Mouse (Mus musculus) thymus, postnatal 0 days (tissue): Measurements from ENCODE around the gene Grin2b. TPM values are rescaled to one million over a fixed set of nuclear protein-coding genes. Genes with fewer than 3 reads are reported as not detected.
"Not testable (repeated sequence)": the region's sequence is repeated elsewhere in the genome, so short reads cannot be mapped to it uniquely, and the experiment has no call there.

Source experiments
- DNase-seq: peaks from one replicate; pipeline ENCODE4 v3.0.0-alpha.2; 2015; ENCODE audit warnings: low spot score
- microRNA-seq: library from miRNA; unstranded; fragments of <30 nt; microRNA quantifications from one replicate; pipeline ENCODE4, GENCODE M21; 2016; ENCODE audit warnings: borderline number of aligned reads
- polyA plus RNA-seq: library from polyadenylated mRNA; unstranded; fragments of >200 nt; fragmentation: Nextera tagmentation; extraction: Ambion mirVana; gene quantifications from 2 replicates; pipeline ENCODE4 v1.2.1, GENCODE M21; 2015

The Grin2b gene
- polyA plus RNA-seq, 1 experiment from 2014 or later, result not detected

DNA sequence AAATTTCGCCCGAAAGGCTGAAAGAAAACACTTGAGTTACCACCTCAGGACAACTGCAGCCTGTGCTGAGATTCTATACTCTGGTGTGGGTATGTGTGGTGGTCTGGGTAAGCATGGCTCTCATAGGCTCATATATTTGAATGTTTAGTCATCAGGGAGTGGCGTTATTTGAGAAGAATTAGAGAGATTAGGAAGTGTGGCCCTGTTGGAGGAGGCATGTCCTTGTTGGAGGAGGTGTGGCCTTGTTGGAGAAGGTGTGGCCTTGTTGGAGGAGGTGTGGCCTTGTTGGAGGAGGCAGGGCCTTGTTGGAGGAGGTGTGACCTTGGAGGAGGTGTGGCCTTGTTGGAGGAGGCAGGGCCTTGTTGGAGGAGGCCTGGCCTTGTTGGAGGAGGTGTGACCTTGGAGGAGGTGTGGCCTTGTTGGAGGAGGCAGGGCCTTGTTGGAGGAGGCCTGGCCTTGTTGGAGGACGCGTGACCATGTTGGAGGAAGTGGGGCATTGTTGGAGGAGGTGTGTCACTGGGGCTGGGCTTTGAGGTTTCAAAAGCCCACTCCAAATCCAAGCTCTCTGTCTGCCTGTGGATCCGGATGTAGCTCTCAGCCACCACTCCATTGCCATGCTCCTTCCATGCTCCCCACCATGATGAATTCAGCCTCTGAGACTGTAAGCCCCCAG, 466.3 kb downstream of the Grin2b start:
- not testable (repeated sequence) for DNase-seq

DNA sequence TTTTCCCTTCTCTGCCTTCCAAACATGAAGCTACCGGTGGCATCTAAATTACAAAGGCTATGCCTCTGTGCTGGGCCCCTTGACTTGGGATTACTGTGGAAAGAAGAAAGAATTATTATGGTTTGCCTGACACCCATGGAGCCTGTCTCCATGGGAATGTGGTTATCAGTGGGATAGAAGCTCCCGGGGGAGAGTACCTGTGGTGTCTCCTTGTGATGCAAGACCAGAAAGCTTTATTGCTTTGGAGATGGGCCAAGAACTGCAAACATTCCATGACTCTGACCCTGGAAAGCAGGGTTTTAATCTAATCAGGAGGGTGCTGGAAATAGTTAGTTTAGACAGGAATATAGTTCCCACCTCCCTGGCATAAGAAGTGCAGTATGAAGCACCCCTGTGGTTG, 469.7 kb downstream of the Grin2b start:
- no peak for DNase-seq

DNA sequence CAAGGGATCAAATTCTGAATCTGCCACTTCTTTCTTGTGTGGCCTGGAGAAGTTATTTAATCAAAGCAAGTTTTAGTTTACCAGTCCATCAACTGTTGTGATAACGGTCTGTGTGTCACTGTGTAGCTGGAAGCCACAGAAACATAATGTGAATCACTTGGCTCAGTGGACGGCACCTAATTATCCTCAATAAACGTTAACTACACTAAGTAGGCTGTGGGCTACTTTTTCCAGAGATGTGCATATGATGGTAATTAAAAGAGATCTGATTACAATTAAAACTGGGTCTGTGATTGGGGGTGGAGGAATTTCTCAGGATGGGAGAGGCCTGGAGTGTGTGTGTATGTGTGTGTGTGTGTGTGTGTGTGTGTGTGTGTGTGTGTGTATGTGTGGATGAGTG, 471.9 kb downstream of the Grin2b start:
- DNase-seq, result no peak

DNA sequence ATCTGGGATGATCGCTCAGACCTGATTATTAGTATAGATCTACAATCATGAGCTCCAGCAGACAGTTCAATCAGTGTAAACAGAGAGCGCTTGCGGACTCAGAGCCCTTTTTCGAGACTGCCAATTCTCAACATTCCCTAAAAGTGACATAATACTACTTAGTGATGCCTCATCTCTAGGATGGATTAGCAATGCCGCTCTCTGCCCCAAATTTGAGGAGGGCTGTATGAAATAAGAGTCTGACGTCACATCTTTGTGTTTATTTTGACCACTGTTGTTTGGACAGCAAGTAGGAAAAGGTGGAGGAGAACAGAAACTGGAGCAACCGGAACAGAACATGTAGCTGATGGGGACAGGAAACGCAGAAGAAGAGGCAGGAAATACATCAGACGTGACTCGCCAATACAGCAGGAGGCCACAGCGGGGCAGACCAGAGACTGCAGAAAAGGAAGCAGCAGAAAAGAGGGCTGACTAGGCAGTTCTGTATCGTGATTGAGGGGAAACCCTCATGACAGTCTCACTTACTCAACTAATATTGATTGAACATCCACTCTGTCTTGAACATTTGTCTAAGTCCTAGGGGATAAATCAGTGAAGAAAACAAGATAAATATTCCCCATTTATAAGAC, 472.5 kb downstream of the Grin2b start:
- no peak for DNase-seq

DNA sequence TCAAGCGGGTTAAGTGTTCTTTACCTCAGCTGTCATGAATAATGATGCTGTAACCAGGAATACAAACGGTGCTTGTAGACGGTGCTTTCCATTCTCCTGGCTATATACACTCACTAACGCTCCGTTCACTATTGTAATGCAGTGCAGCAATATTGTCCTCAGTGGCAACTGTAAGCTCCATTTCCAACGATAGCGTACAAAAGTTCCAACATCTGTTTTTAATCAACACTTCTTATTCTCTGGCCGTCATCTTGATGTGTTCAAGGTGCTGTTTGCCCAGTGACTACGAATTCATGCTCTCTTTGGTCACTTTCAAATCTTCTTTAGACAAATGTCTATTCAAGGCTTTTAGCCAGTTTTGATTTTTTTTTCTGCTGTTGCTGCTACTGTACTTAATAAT, 480.8 kb downstream of the Grin2b start:
- DNase-seq, result no peak

- no peak for DNase-seq
Observed at GRCm38 (mm10) chr6:135691561-135691960, 481.8 kb downstream of the Grin2b start.

DNA sequence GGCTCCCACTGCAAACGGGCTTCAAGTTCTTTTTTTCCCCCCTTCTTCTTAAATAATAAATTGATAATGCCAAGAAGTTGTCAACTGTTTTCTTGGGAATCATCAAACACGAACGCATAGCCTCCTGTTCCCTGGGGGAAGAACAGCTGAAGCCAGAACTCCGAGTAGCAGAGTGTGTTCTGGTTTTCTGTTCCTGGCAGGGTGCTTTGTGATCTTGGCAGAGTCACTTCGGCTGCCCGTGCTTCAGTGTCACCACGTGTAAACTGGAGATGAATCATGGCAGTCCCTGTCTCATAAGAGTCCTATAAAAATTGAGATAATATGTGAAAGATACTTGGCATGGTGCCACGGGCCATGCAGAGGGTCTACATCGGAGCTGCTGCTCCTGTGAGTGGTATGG, 485.4 kb downstream of the Grin2b start:
- no peak for DNase-seq

DNA sequence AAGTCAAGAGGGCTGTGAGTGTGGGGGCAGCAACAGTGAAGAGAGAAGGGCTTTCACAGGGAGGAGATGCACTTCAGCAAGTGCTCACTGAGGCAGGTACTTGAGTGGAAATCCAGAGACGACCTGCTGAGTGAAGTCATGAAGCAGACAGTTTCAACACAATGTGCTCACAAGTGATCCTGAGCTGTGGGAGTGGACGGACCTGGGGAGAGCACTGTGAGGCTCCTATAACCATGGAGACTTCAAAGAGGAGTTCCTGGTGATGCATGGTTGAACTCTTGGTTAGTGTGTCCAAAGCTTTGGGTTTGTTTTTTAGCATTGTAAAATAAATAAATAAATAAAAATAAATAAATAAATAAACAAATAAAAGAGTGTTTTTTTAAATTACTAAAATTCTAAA, 489.1 kb downstream of the Grin2b start:
- no peak for DNase-seq

- not testable (repeated sequence) for DNase-seq
Observed at GRCm38 (mm10) chr6:135681423-135681822, 491.9 kb downstream of the Grin2b start.

- DNase-seq, result no peak
Observed at GRCm38 (mm10) chr6:135680105-135680710, 493.1 kb downstream of the Grin2b start.

GRCm38 (mm10) chr6:135674380-135674779, 498.9 kb downstream of the Grin2b start:
- DNase-seq, result no peak

DNA sequence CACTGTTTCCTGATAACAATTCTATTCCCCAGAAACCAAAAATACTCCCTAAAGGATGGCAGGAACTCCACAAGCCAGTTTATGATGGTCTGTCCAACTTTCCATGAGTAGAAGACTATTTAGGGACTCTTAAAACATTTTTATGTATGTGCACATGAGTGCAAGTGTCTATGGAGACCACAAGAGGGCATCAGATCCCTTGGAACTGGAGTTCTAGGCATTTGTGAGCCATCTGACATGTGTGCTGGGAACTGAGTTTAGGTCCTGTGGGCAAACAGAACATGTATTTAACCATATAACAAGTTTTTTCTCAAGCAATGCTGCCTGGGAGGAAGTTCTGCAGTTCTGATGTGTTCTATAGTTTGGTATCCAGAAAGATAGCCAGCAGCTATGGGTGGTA, 501.3 kb downstream of the Grin2b start:
- no peak for DNase-seq

Small RNAs within 50 kb of the gene (microRNA-seq; reads per million reads assigned to microRNA genes)
- gene Gm22892, result not detected

Other genes with a start within 250 kb of the Grin2b start
- not detected in 2 replicates for gene Gm8994, start 154.0 kb upstream of the Grin2b start, polyA plus RNA-seq
- gene E330021D16Rik, start 242.1 kb upstream of the Grin2b start, polyA plus RNA-seq, result 0.08 and 0.13 TPM in 2 replicates